Mouse (Mus musculus): Measurements from ENCODE around the gene Snapc2. TPM values are rescaled to one million over a fixed set of nuclear protein-coding genes. Genes with fewer than 3 reads are reported as not detected.

Snapc2 gene
- polyA plus RNA-seq, 1 experiment from 2014 or later, result 14.1 TPM

- no peaks in the 10 kb centered on the region for H3K36me3 ChIP-seq (ENCODE audit: control insufficient read depth, insufficient read depth)
Observed at GRCm38 (mm10) chr8:4214006-4214980, 38.6 kb upstream of the Snapc2 start.

DNA sequence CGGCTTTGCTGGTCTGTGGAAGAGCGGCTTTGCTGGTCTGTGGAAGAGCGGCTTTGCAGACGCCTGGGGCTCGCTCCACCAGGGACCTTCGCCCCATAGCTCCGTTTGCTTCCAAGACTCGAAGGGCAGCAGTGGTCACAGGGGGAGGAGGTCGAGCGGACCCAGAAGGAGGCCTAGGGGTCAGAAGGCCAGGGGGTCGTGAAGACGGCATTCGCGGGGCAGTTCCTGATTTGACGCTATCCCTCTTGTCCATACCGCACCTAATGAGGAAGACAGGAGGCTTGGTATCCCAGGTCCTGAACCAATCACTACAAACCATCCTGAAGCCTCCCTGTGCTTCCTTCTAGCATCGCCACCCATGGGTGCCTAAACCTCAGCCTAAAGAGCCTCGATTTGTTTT is 36.6 kb upstream of the Snapc2 start:
- H3K4me3 ChIP-seq (ENCODE audit: low read depth, low read length), result no peak overlapping the region
- 18% methylated on average over 18 of the region's 18 CpGs for WGBS (ENCODE audit: insufficient replicate concordance)
- H3K27ac ChIP-seq (ENCODE audit: low read length), result no peak overlapping the region
- H3K4me1 ChIP-seq (ENCODE audit: control insufficient read depth, low read depth, low read length), result peaks cover 23% of the 10 kb centered on the region
- H3K9ac ChIP-seq (ENCODE audit: low read depth, low read length), result no peak overlapping the region
- H3K4me2 ChIP-seq (ENCODE audit: low read depth, low read length), result peak overlapping the region; percentile 65
- H3K27me3 ChIP-seq (ENCODE audit: control insufficient read depth, insufficient read depth, low read depth, low read length), result peaks cover 49% of the 10 kb centered on the region
- H3K9me3 ChIP-seq (replicated peaks; ENCODE audit: control insufficient read depth, low read length), result no peaks in the 10 kb centered on the region
- no peak for ATAC-seq (ENCODE audit: low read depth)
- no peaks in the 10 kb centered on the region for H3K36me3 ChIP-seq (ENCODE audit: control insufficient read depth, insufficient read depth)

More at GRCm38 (mm10) chr8:4214006-4214980, 38.6 kb upstream of the Snapc2 start:
- H3K27ac ChIP-seq (ENCODE audit: low read length), result peak overlapping the region; percentile 66
- peak; percentile 74 for ATAC-seq (ENCODE audit: low read depth)
- peak overlapping the region; percentile 66 for H3K4me2 ChIP-seq (ENCODE audit: low read depth, low read length)
- H3K9me3 ChIP-seq (replicated peaks; ENCODE audit: control insufficient read depth, low read length), result no peaks in the 10 kb centered on the region
- peak overlapping the region; percentile 48 for H3K4me3 ChIP-seq (ENCODE audit: low read depth, low read length)
- peaks cover 23% of the 10 kb centered on the region for H3K4me1 ChIP-seq (ENCODE audit: control insufficient read depth, low read depth, low read length)
- 2% methylated on average over 33 of the region's 33 CpGs for WGBS (ENCODE audit: insufficient replicate concordance)
- H3K27me3 ChIP-seq (ENCODE audit: control insufficient read depth, insufficient read depth, low read depth, low read length), result peaks cover 49% of the 10 kb centered on the region
- no peak overlapping the region for H3K9ac ChIP-seq (ENCODE audit: low read depth, low read length)

GRCm38 (mm10) chr8:4216791-4217621 is 35.9 kb upstream of the Snapc2 start, which contains the start of gene Prr36:
TSS of gene Prr36 (minus strand) at chr8:4217459.
- H3K9ac ChIP-seq (ENCODE audit: low read depth, low read length), result no peak within 1 kb of the TSS

DNA sequence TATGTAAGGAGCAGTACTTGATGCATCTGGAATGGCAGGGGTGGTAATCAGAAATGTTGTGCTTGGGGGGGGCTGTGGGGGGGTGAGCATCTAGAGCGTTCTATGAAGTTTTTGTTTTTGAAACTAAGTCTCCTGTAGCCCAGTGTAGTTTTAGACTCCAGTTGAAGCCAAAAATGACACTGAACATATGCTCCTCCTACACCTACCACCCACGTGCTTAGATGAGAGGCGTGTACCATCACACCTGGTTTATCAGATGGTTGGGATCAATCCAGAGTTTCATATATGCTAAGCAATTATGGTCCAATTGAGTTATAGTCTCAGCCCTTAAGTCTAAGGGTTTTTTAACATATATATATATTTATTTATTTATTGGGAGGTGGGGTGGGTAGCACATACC is 33.3 kb upstream of the Snapc2 start:
- Histone ChIP-seq H3K9me3 (replicated peaks; ENCODE audit: control insufficient read depth, low read length) (no peaks in the 10 kb centered on the region), H3K4me2 (ENCODE audit: low read depth, low read length) (no peak overlapping the region), H3K4me3 (ENCODE audit: low read depth, low read length) (no peak overlapping the region), H3K4me1 (ENCODE audit: control insufficient read depth, low read depth, low read length) (peaks cover 6% of the 10 kb centered on the region), H3K9ac (ENCODE audit: low read depth, low read length) (no peak overlapping the region), H3K36me3 (ENCODE audit: control insufficient read depth, insufficient read depth) (no peaks in the 10 kb centered on the region), H3K27ac (ENCODE audit: low read length) (no peak overlapping the region), H3K27me3 (ENCODE audit: control insufficient read depth, insufficient read depth, low read depth, low read length) (peaks cover 47% of the 10 kb centered on the region)
- ATAC-seq (ENCODE audit: low read depth), result no peak
- 68% methylated on average over 3 of the region's 3 CpGs for WGBS (ENCODE audit: insufficient replicate concordance)

More at GRCm38 (mm10) chr8:4216791-4217621, 35.9 kb upstream of the Snapc2 start, which contains the start of gene Prr36:
- peak within 1 kb of the TSS; percentile 65 for H3K4me2 ChIP-seq (ENCODE audit: low read depth, low read length)
- ATAC-seq (ENCODE audit: low read depth), result no peak
- no peaks in the 10 kb centered on the region for H3K36me3 ChIP-seq (ENCODE audit: control insufficient read depth, insufficient read depth)
- H3K27ac ChIP-seq (ENCODE audit: low read length), result no peak within 1 kb of the TSS
- peak within 1 kb of the TSS; percentile 45 for H3K4me3 ChIP-seq (ENCODE audit: low read depth, low read length)
- H3K4me1 ChIP-seq (ENCODE audit: control insufficient read depth, low read depth, low read length), result peaks cover 23% of the 10 kb centered on the region
- peaks cover 49% of the 10 kb centered on the region for H3K27me3 ChIP-seq (ENCODE audit: control insufficient read depth, insufficient read depth, low read depth, low read length)
- no peaks in the 10 kb centered on the region for H3K9me3 ChIP-seq (replicated peaks; ENCODE audit: control insufficient read depth, low read length)
- WGBS (ENCODE audit: insufficient replicate concordance), result 3% methylated on average over 44 of the region's 44 CpGs

DNA sequence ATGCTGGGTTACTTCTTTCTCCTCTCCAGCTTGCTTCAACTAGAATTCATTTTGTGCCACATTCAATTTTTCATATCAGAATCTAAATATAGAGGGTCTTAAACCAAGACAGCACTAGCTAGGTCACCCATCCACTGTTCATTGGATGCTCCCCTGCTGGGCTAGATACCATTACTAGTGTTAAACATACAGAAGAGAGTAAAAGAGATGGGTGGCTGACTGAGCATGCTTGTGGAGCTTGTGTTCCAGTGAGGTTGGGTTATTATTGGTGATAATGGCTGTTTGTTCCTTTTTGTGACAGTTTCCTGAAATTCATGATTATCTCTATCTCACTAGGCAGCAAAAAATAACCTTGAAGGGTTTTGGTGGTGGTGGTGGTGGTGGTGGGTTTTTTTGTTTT is 30.8 kb upstream of the Snapc2 start:
- H3K36me3 ChIP-seq (ENCODE audit: control insufficient read depth, insufficient read depth), result no peaks in the 10 kb centered on the region
- no peak overlapping the region for H3K27ac ChIP-seq (ENCODE audit: low read length)
- H3K27me3 ChIP-seq (ENCODE audit: control insufficient read depth, insufficient read depth, low read depth, low read length), result peaks cover 34% of the 10 kb centered on the region
- no peaks in the 10 kb centered on the region for H3K9me3 ChIP-seq (replicated peaks; ENCODE audit: control insufficient read depth, low read length)
- H3K4me2 ChIP-seq (ENCODE audit: low read depth, low read length), result no peak overlapping the region
- no peak overlapping the region for H3K4me3 ChIP-seq (ENCODE audit: low read depth, low read length)
- ATAC-seq (ENCODE audit: low read depth), result no peak
- H3K9ac ChIP-seq (ENCODE audit: low read depth, low read length), result no peak overlapping the region
- peaks cover 8% of the 10 kb centered on the region for H3K4me1 ChIP-seq (ENCODE audit: control insufficient read depth, low read depth, low read length)

- Histone ChIP-seq H3K9me3 (replicated peaks; ENCODE audit: control insufficient read depth, low read length) (no peaks in the 10 kb centered on the region), H3K36me3 (ENCODE audit: control insufficient read depth, insufficient read depth) (no peaks in the 10 kb centered on the region), H3K4me1 (ENCODE audit: control insufficient read depth, low read depth, low read length) (peaks cover 6% of the 10 kb centered on the region), H3K4me3 (ENCODE audit: low read depth, low read length) (peak overlapping the region; percentile 39; the same call in 1 of the 2 replicates), H3K9ac (ENCODE audit: low read depth, low read length) (no peak overlapping the region; the same call in 1 of the 2 replicates), H3K27me3 (ENCODE audit: control insufficient read depth, insufficient read depth, low read depth, low read length) (peaks cover 32% of the 10 kb centered on the region), H3K27ac (ENCODE audit: low read length) (no peak overlapping the region), H3K4me2 (ENCODE audit: low read depth, low read length) (peak overlapping the region; percentile 51)
- no peak for ATAC-seq (ENCODE audit: low read depth)
- 23% methylated on average over 4 of the region's 4 CpGs for WGBS (ENCODE audit: insufficient replicate concordance)
Observed at GRCm38 (mm10) chr8:4226323-4226722, 26.6 kb upstream of the Snapc2 start.

GRCm38 (mm10) chr8:4226739-4227347 is 26.0 kb upstream of the Snapc2 start, which contains the start of gene Lrrc8e:
TSS of gene Lrrc8e (plus strand) at chr8:4226827.
- ATAC-seq (ENCODE audit: low read depth), result peak; percentile 51
- 6% methylated on average over 33 of the region's 33 CpGs for WGBS (ENCODE audit: insufficient replicate concordance)
- Histone ChIP-seq H3K9me3 (replicated peaks; ENCODE audit: control insufficient read depth, low read length) (no peaks in the 10 kb centered on the region), H3K36me3 (ENCODE audit: control insufficient read depth, insufficient read depth) (no peaks in the 10 kb centered on the region), H3K27ac (ENCODE audit: low read length) (no peak within 1 kb of the TSS), H3K27me3 (ENCODE audit: control insufficient read depth, insufficient read depth, low read depth, low read length) (peaks cover 32% of the 10 kb centered on the region), H3K9ac (ENCODE audit: low read depth, low read length) (peak within 1 kb of the TSS; percentile 23; the same call in 1 of the 2 replicates), H3K4me3 (ENCODE audit: low read depth, low read length) (peak within 1 kb of the TSS; percentile 39), H3K4me2 (ENCODE audit: low read depth, low read length) (peak within 1 kb of the TSS; percentile 51), H3K4me1 (ENCODE audit: control insufficient read depth, low read depth, low read length) (peaks cover 6% of the 10 kb centered on the region)

DNA sequence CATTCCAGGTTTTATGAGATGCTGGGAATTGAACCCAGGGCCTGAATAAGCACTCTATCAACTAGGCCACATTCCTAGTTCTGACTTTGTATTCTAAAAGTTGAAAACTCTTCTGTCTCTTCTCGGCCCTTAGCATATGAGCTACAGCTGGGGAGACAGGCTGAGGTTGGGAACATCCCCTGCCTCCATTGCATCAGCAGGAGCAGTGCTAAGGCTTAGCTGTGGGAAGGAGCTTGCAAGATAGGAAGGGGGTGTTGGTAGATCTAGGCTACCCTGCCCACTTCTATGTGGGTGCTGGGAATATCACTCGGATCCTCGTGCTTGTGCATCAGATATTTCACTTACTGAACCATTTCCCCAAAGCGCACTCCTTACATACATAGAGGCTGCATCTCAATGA is 25.0 kb upstream of the Snapc2 start:
- Histone ChIP-seq H3K4me1 (ENCODE audit: control insufficient read depth, low read depth, low read length) (peaks cover 6% of the 10 kb centered on the region), H3K9me3 (replicated peaks; ENCODE audit: control insufficient read depth, low read length) (no peaks in the 10 kb centered on the region), H3K9ac (ENCODE audit: low read depth, low read length) (no peak overlapping the region), H3K36me3 (ENCODE audit: control insufficient read depth, insufficient read depth) (no peaks in the 10 kb centered on the region), H3K27ac (ENCODE audit: low read length) (no peak overlapping the region), H3K4me3 (ENCODE audit: low read depth, low read length) (no peak overlapping the region), H3K4me2 (ENCODE audit: low read depth, low read length) (no peak overlapping the region), H3K27me3 (ENCODE audit: control insufficient read depth, insufficient read depth, low read depth, low read length) (peaks cover 32% of the 10 kb centered on the region)
- 64% methylated on average over 4 of the region's 4 CpGs for WGBS (ENCODE audit: insufficient replicate concordance)
- no peak for ATAC-seq (ENCODE audit: low read depth)
